Mouse (Mus musculus): ENCODE measurements around the gene Cldn16.
"Not testable (repeated sequence)": the region's sequence is repeated elsewhere in the genome, so short reads cannot be mapped to it uniquely, and the experiment has no call there.

The Cldn16 gene

DNA sequence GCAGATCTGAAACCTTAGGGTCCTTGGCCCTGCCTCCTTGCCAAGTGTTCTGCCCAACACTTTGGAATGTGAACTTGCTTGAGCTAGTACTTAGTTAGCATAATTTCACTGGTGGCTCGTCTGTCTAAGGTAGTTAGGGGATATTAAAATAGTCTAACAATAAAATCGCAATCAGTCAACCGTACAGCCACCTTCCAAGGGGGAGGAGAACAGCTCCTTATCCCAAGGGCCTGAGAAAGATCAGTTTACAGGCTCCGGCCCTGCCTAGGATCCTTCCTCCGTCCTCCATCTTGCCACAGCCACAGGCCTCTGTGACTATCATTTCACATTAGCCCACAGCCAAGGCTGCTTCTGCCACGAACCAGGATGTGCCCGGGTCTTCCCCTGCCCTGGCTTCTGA lies at the start of gene Cldn16:
Gene Cldn16, plus strand, starts transcription at position 301 of the 400 bp plus-strand sequence.
- DNase-seq (ENCODE audit: inconsistent age in 2 of 2, low spot score in 1 of 2), result no peak

DNA sequence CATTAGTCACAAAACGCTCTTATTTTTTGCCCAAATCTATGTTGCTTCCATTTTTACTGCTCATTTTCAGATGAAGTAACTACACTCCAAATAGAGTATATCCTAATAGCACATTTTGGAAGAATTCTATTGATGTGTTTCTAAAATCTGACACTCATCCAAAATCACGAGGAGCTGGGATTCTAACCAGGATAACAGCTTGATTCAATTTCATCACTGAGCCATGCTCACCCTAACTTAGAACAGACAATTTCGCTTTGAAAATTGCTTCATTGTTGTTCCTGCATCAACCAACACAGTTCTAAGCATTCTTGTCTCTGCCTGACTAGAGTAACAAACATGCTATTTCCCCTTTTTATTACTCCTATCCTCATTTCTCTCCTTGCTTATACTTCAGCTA lies 44.3 kb upstream of the Cldn16 start:
- DNase-seq (ENCODE audit: inconsistent age in 2 of 2, low spot score in 1 of 2), result no peak

GRCm38 (mm10) chr16:26422078-26422477 lies 40.9 kb upstream of the Cldn16 start:
- no peak for DNase-seq (ENCODE audit: inconsistent age in 2 of 2, low spot score in 1 of 2)

DNA sequence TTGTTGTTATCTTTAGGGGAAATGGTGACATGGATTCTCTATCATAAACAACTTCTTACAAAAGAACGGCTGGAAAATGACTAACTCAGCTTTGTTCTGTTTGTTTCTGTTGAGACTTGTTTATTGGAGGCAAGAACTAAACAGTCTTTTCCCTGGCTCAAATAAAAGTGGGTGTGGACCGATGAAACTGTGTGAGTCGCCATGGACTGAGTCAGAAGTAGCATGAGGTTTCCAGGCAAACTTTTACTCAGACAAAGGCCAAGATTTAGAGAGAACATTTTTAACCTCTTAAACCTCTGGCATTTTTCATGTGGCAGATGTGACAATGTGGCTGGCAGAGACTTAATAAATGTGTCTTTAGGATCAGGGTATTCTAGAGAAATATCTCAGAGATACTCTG lies 32.7 kb upstream of the Cldn16 start:
- no peak for DNase-seq (ENCODE audit: inconsistent age in 2 of 2, low spot score in 1 of 2)

DNA sequence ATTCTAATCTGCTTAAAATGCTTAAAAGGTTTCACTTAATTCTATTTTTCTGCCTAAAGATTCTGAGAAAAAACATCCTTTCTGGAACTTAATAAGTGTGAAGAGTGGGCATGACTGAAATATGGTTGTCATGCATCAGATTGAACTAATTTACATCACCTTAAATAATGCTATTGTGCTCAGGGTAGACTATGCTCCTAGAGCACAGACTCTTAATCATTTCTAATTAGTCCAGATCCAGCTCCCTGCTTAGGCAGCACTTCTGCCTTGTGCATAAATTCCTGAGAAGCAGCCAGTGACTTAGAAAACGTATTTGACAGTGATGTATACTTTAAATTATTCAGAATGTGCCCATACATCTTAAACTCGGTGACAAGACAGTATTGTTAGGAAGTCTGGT lies 29.4 kb upstream of the Cldn16 start:
- DNase-seq (ENCODE audit: inconsistent age in 2 of 2, low spot score in 1 of 2), result no peak

GRCm38 (mm10) chr16:26440031-26440430 lies 22.9 kb upstream of the Cldn16 start:
- no peak for DNase-seq (ENCODE audit: inconsistent age in 2 of 2, low spot score in 1 of 2)

GRCm38 (mm10) chr16:26441156-26441555 lies 21.8 kb upstream of the Cldn16 start:
- no peak for DNase-seq (ENCODE audit: inconsistent age in 2 of 2, low spot score in 1 of 2)

DNA sequence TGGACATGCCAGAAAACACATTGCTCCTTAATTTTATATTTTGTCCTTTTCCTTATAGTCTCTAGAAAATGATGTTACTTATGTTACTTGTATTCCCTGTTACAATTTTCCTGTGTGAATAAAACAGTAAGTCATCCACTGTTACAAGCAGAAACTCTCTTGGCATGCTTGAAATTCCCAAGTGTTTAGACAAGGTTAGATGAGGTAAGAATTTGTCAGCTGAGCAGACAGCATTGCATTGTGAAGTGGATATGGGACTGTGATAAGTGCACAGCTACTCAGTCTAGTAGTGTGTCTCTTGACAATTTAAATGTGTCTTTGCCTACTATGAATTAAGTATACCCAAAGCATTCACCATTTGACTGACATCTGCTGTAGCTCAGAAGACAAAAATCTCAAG lies 18.1 kb upstream of the Cldn16 start:
- no peak for DNase-seq (ENCODE audit: inconsistent age in 2 of 2, low spot score in 1 of 2)

DNA sequence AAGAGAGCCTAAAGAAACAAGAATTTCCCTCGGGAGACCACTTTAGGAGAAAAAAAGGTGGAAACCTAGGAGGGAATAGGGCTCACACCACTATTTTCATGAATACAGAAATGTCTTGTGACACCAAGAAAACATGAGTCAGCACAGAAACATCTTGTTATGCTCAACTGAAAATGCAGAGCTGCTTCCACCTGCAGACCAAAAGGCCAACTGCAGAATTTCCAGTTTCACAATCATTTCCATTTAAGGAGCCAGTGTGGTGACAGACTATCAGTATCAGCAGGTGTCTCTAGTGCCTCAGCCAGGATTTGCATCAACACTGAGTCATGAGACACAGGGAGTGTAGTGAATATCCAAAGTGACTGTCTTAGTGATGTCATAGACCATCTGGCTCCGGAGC lies 15.3 kb upstream of the Cldn16 start:
- peak in 1 of 2 experiments; percentile 27 for DNase-seq (ENCODE audit: inconsistent age in 2 of 2, low spot score in 1 of 2)

DNA sequence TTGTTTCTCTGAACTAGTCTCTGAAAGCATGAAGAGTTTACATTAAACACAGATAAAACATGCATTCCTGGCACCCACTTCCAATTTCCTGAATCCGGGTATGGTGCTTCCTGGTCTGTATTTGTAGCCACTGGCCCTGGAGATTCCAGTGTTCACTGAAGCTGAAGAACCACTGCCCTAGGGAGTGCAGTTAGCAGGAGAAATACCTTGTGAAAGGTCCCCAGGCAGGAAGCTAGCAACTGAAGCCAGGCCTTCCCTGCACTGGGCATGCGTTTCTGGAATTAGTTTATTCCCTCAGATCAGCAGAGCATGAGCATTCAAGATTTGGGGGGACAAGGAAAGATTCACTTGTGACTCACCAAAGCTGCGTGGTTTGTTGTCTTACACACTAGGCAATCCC lies 8.8 kb upstream of the Cldn16 start:
- DNase-seq (ENCODE audit: inconsistent age in 2 of 2, low spot score in 1 of 2), result no peak

DNA sequence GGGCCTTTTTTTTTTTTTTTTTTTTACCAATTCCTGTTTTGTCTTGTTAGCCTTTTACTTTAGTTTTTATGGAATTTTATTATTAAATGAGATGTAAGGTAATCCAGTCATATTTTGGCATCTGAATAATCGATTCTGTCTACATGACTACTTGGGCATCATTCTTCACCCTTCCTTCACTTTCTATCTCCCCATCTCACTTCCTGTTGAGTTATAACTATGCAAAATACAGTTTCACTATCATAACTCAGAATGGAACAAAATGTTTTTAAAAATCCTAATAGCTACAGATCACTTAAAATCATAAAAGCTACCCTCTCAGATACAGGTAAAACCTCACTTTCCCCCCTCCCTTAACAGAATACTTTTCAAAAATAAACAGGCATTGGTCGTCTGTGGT lies 6.8 kb upstream of the Cldn16 start:
- no peak for DNase-seq (ENCODE audit: inconsistent age in 2 of 2, low spot score in 1 of 2)

GRCm38 (mm10) chr16:26466535-26466934 lies 3.6 kb downstream of the Cldn16 start:
- no peak for DNase-seq (ENCODE audit: inconsistent age in 2 of 2, low spot score in 1 of 2)

DNA sequence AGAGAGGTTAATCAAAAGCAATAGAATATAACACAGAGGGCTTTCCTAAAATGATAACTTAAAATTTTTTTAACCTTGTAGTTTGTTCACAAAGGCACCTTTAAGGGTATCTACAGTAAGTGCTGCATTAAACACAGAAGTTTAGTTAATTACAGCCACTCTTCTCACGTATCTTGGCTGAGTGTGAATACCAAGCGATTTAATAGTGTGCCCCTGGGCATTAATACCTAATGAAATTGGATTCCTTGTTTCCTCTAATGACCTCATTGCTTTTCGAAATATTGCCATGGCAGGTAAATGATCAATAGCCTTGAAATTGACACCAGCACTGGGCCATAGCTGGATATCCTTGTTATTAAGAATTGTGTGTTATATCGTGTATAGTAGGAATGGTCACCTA lies 8.3 kb downstream of the Cldn16 start:
- DNase-seq (ENCODE audit: inconsistent age in 2 of 2, low spot score in 1 of 2), result no peak

GRCm38 (mm10) chr16:26495721-26496120 lies 32.8 kb downstream of the Cldn16 start:
- DNase-seq (ENCODE audit: inconsistent age in 2 of 2, low spot score in 1 of 2), result peak in 1 of 2 experiments; percentile 42

GRCm38 (mm10) chr16:26499705-26500104 lies 36.8 kb downstream of the Cldn16 start:
- DNase-seq (ENCODE audit: inconsistent age in 2 of 2, low spot score in 1 of 2), result not testable (repeated sequence)

DNA sequence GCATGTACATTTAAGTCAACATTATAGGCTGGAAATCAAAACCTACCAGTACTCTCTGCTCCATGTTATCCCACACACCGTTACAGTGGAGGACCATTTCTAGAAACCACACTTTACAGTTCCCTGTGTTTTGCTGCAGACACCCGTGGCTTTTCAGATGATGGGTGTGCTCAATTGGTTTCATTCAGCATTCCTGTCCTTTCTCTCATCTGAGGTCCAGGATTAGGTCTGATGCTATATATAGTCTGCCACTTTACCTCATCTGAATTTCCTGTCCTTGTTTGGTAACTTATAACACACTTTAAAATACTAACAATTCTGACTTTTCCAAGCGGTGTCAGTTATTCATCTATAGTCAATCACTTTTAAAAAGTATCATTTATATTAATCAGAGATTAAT lies 37.8 kb downstream of the Cldn16 start:
- DNase-seq (ENCODE audit: inconsistent age in 2 of 2, low spot score in 1 of 2), result no peak

- DNase-seq (ENCODE audit: inconsistent age in 2 of 2, low spot score in 1 of 2), result no peak
Observed at GRCm38 (mm10) chr16:26504961-26505360, 42.0 kb downstream of the Cldn16 start.

DNA sequence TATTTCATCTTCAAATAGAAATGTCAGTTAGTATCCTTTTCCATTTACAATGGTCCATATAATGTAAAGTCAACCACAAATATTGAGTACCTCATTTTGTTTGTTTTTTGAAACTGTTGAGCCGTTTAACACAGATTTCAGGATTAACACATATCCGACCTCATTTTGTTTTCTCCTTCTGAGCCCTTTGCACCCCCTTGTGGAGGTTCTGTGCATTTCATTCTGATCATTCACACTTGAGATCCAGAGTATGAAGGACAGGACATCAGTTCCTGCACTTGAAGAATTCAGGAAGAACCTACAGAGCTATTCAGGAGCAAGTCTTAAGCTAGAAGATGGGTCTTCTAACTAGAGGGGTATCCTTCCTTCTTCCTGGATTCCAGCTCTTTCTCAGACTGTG lies 56.7 kb downstream of the Cldn16 start:
- peak in 1 of 2 experiments; percentile 69 for DNase-seq (ENCODE audit: inconsistent age in 2 of 2, low spot score in 1 of 2)

GRCm38 (mm10) chr16:26525832-26526231 lies 62.9 kb downstream of the Cldn16 start:
- DNase-seq (ENCODE audit: inconsistent age in 2 of 2, low spot score in 1 of 2), result no peak

- DNase-seq (ENCODE audit: inconsistent age in 2 of 2, low spot score in 1 of 2), result no peak
Observed at GRCm38 (mm10) chr16:26526669-26527068, 63.7 kb downstream of the Cldn16 start, which contains the start of gene Tmem207. Gene Tmem207 (minus strand): TSS chr16:26526769.

DNA sequence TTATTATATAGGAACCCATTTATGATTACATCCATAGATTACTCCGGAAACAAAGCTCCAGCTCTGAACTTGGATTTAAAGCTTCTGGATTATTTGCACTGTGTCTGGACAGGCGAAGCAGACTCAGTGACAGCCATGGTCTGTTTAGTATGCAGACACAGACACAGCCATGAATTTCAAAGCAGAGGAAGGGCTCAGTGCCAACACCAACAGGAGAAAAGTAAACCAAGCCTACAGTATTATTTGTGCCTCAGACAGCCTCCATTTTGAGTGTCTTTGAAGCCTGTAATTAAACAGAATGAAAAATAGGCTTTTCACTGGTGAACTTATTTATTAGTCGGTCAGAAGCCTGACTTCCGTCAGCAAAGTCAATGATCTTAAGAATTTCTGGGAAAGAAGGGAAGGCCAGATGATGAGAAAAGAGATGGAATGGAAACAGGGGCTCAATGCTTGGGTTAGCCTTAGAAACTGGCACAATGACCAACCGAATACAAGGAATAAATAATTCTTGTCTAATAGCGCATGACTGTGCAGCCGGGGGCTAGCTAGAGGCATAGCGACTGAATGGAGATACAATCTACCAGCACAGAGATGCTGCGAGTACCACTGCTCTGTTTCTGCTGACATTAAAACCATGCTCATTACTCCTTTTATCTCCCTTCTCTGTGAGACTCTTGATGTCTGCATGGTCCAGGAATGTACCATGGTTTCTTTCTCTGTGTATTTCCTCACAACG lies 65.2 kb downstream of the Cldn16 start:
- DNase-seq (ENCODE audit: inconsistent age in 2 of 2, low spot score in 1 of 2), result no peak

DNA sequence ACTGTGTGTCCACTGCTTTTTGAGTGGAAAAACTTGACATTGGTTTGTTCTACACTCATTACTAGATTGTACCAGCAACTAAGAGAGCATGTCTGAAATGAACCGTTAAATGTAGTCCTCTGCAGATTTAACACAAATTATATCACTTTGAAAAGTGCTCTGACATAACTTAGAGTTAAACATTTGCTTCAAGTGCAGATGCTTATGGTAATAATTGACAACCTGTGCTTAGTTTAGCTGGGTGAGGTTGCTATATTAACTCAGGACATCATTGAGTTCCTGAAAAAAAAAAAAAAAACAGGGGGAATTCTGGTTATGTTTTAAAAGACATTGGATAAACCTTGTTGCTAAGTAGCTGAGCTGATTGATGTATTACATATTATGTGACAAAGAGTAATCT lies 67.5 kb downstream of the Cldn16 start:
- DNase-seq (ENCODE audit: inconsistent age in 2 of 2, low spot score in 1 of 2), result no peak

DNA sequence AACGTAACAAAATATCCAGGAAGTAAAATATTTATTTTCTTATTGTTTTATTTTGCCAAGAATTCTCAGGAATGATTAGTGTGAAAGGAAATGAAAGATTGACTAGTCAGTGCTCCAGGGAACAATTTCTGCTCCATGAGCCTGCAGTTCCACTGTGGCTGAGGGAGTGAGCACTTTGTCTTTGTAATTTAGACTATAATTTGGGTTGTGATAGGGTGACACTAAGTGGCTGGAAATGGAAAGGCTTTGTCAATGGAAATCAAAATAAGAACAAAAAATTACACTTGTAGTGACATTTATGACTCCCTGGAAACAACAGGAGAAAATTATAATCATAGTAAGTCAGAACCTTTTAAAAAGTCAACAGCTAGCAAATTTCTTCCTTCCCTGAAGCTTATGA lies 69.4 kb downstream of the Cldn16 start:
- no peak for DNase-seq (ENCODE audit: inconsistent age in 2 of 2, low spot score in 1 of 2)

All from adrenal gland, adult (tissue).